Mouse (Mus musculus): Measurements from ENCODE around the gene Lrrc52.

DNA sequence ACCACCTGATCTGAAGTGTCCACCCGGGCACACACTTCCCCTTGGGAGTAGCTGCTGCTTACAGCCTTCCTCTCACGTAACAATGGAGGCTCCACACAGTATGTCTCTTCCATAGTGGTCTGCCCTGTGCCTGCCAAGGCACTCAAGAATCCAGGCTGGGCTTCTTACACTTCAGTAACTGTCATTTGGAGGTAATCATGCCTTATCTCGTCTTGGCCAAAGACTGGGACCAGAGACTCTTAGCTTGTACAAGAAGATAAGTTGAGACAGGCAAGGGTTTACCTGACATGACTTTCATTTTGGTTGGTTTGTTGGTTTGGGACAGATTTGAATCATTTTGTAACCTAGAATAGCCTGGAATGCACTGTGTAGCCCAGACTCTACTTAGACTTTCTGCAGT is 13.5 kb downstream of the Lrrc52 start:
- no peak for TF ChIP-seq POLR2A (IDR thresholded peaks at IDR 0.05; ENCODE audit: extremely low read depth, insufficient read depth, low read length)
- no peak for TF ChIP-seq CTCF (IDR thresholded peaks at IDR 0.05; ENCODE audit: extremely low read depth, insufficient read depth, low read length)

All from cortical plate, adult 2 months (tissue).